Mouse (Mus musculus) forebrain, postnatal 0 days (tissue): Measurements from ENCODE around the gene Ppp1r2. TPM values are rescaled to one million over a fixed set of nuclear protein-coding genes. Genes with fewer than 3 reads are reported as not detected.

Experiments used
- ATAC-seq: fragments of 200-750 bp; cut with Nextera tagmentation; 2 replicates; pipeline ENCODE4 v1.8.0; 2017; ENCODE audit warnings: mild to moderate bottlenecking, moderate library complexity
- DNase-seq: peaks from one replicate; pipeline ENCODE4 v3.0.0-alpha.2; 2015
- H3K27ac ChIP-seq: fragments of 300-500 bp; sonication (generic); 2 replicates; pipeline ENCODE4 v1.5.1; 2014; ENCODE audit warnings: low read depth, mild to moderate bottlenecking, antibody characterized with exemption, low read length, moderate library complexity, mixed read lengths
- H3K27me3 ChIP-seq: fragments of 300-500 bp; sonication (generic); 2 replicates; pipeline ENCODE4 v1.6.1; 2014; ENCODE audit warnings: mild to moderate bottlenecking, low read length, mixed read lengths; ENCODE audit not compliant: insufficient read depth
- H3K36me3 ChIP-seq: fragments of 300-500 bp; sonication (generic); 2 replicates; pipeline ENCODE4 v1.6.1; 2014; ENCODE audit warnings: mild to moderate bottlenecking, moderate library complexity; ENCODE audit not compliant: insufficient read depth
- H3K4me1 ChIP-seq: fragments of 300-500 bp; sonication (generic); 2 replicates; pipeline ENCODE4 v1.6.1; 2014; ENCODE audit warnings: antibody characterized with exemption; ENCODE audit not compliant: insufficient read depth
- H3K4me2 ChIP-seq: fragments of 300-500 bp; sonication (generic); 2 replicates; pipeline ENCODE4 v1.6.1; 2014; ENCODE audit warnings: low read depth, mild to moderate bottlenecking, moderate library complexity
- H3K4me3 ChIP-seq: fragments of 300-500 bp; sonication (generic); 2 replicates; pipeline ENCODE4 v1.5.1; 2014; ENCODE audit warnings: low read depth, low read length, mixed read lengths
- H3K9ac ChIP-seq: fragments of 300-500 bp; sonication (generic); 2 replicates; pipeline ENCODE4 v1.6.1; 2014; ENCODE audit warnings: mild to moderate bottlenecking
- H3K9me3 ChIP-seq: fragments of 300-500 bp; sonication (generic); 2 replicates; pipeline ENCODE4 v1.6.1; 2016; ENCODE audit warnings: low read length
- CTCF ChIP-seq: sonication (generic); IDR thresholded peaks from 2 replicates; pipeline ENCODE4 v1.5.1; 2016; ENCODE audit warnings: antibody characterized with exemption, control low read depth, low read depth
- WGBS: fragments of 180-500 bp; shearing (Covaris S2); extraction: QIAGEN DNeasy Blood & Tissue Kit; methylation state at CpG from one replicate; pipeline ENCODE4 v1.1.7; 2014; 5-methylcytosine and 5-hydroxymethylcytosine counted together
- polyA plus RNA-seq: library from polyadenylated mRNA; unstranded; fragments of >200 nt; fragmentation: Nextera tagmentation; extraction: Ambion mirVana; gene quantifications from 2 replicates; pipeline ENCODE4 v1.2.1, GENCODE M21; 2015
- total RNA-seq: library from RNA; depleted of rRNA; stranded (reverse); fragments of >200 nt; gene quantifications from 2 replicates; pipeline ENCODE4 v1.2.3, GENCODE M21; 2014

The Ppp1r2 gene
- total and polyA plus RNA-seq, 2 experiments from 2014 or later, result 75.5 to 101 TPM

DNA sequence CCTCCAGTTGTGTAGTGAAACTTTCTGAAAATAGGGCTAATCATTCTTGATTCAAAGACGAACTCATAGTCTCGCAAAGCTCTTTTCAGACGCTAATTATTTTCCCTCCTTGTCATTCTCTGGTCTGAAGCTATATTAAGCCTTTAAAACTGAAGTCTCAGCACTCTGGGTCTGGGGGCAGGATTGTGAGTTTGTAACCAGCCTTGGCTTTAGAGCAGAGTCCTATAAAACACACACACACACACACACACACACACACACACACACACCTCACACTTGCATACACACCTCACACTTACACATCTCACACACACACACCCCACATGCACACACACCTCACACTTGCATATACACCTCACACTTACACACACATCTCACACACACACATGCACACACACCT, 40.7 kb downstream of the Ppp1r2 start:
- no peak; the same call in 1 of the 2 replicates for ATAC-seq
- no peak for TF ChIP-seq CTCF
- H3K4me1 ChIP-seq, result no peaks in the 10 kb centered on the region
- no peaks in the 10 kb centered on the region for H3K27me3 ChIP-seq
- H3K4me2 ChIP-seq, result peak overlapping the region; percentile 32; the same call in 1 of the 2 replicates
- DNase-seq, result no peak
- no peaks in the 10 kb centered on the region for H3K36me3 ChIP-seq
- no peak overlapping the region for H3K9ac ChIP-seq
- H3K4me3 ChIP-seq, result no peak overlapping the region
- no peaks in the 10 kb centered on the region for H3K9me3 ChIP-seq
- no peak overlapping the region for H3K27ac ChIP-seq
- WGBS, result 11% methylated on average over 3 of the region's 3 CpGs

GRCm38 (mm10) chr16:31233541-31234339, 41.3 kb downstream of the Ppp1r2 start:
- Histone ChIP-seq H3K4me3 (no peak overlapping the region), H3K4me1 (no peaks in the 10 kb centered on the region), H3K27ac (no peak overlapping the region), H3K9me3 (no peaks in the 10 kb centered on the region), H3K9ac (no peak overlapping the region), H3K36me3 (no peaks in the 10 kb centered on the region), H3K27me3 (no peaks in the 10 kb centered on the region), H3K4me2 (peak overlapping the region; percentile 32)
- ATAC-seq (peak; percentile 51; the same call in 1 of the 2 replicates), DNase-seq (peak; percentile 28)
- WGBS, result 28% methylated on average over 20 of the region's 20 CpGs
- TF ChIP-seq CTCF, result no peak

DNA sequence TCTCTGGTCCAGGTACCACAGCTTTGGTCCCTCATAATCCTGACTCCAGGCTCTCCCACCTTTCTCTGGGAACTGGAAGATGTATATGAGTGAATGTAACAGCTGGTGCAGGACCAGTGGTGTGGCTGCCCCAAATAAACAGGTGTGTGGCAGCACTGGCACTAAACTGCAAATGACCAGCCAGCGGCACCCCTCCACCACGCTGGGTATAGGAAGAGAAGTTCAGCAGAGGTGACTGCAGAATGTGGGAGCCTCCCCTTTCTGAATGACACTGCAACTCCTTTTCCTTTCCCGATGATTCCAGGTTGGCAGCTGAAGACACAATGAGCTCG, 41.9 kb downstream of the Ppp1r2 start:
- H3K4me2 ChIP-seq, result peak overlapping the region; percentile 32
- TF ChIP-seq CTCF, result no peak
- H3K4me3 ChIP-seq, result no peak overlapping the region

GRCm38 (mm10) chr16:31232491-31233166, 42.4 kb downstream of the Ppp1r2 start:
- Histone ChIP-seq H3K9ac (no peak overlapping the region), H3K27me3 (no peaks in the 10 kb centered on the region), H3K4me1 (no peaks in the 10 kb centered on the region), H3K36me3 (no peaks in the 10 kb centered on the region), H3K4me2 (no peak overlapping the region), H3K27ac (no peak overlapping the region), H3K9me3 (no peaks in the 10 kb centered on the region), H3K4me3 (no peak overlapping the region)
- whole genome bisulfite sequencing, result 75% methylated on average over 5 of the region's 5 CpGs
- ATAC-seq (no peak), DNase-seq (no peak)
- TF ChIP-seq CTCF, result no peak

More for the DNA sequence above, 41.9 kb downstream of the Ppp1r2 start:
- ATAC-seq (no peak), DNase-seq (no peak)
- Histone ChIP-seq H3K9me3 (no peaks in the 10 kb centered on the region), H3K36me3 (no peaks in the 10 kb centered on the region), H3K27ac (no peak overlapping the region), H3K9ac (no peak overlapping the region), H3K4me1 (no peaks in the 10 kb centered on the region), H3K27me3 (no peaks in the 10 kb centered on the region)
- WGBS, result 55% methylated on average over 4 of the region's 4 CpGs

- Histone ChIP-seq H3K27ac (no peak overlapping the region), H3K27me3 (no peaks in the 10 kb centered on the region), H3K4me1 (no peaks in the 10 kb centered on the region), H3K36me3 (no peaks in the 10 kb centered on the region), H3K9ac (no peak overlapping the region), H3K4me2 (no peak overlapping the region), H3K9me3 (no peaks in the 10 kb centered on the region), H3K4me3 (no peak overlapping the region)
- TF ChIP-seq CTCF, result no peak
- ATAC-seq (no peak), DNase-seq (no peak)
- 77% methylated on average over 5 of the region's 5 CpGs for WGBS
Measured at GRCm38 (mm10) chr16:31231591-31231990, 43.5 kb downstream of the Ppp1r2 start.

GRCm38 (mm10) chr16:31227746-31228145, 47.3 kb downstream of the Ppp1r2 start:
- whole genome bisulfite sequencing, result 98% methylated on average over 1 of the region's 1 CpGs
- no peak for DNase-seq

DNA sequence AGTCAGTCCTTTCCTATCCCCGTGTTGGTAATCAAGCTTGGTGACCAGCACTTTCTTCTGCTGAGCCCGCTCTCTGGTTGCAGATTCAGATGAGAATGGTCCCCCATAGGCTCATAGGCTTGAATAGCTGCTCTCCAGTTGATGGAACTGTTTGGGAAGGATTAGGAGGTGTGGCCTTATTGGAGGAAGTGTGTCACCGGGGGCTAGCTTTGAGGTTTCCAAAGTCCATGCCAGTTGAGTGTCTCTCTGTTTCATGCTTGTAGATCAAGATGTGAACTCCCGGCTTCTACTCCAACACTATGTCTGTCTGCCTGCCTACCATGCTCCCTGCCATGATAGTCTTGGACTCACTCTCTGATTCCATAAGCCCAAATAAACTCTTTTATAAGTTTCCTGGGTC, 59.8 kb downstream of the Ppp1r2 start:
- 94% methylated on average over 4 of the region's 4 CpGs for WGBS
- H3K27ac ChIP-seq, result no peak overlapping the region
- DNase-seq (no peak), ATAC-seq (no peak)
- H3K27me3 ChIP-seq, result no peaks in the 10 kb centered on the region
- H3K9me3 ChIP-seq, result no peaks in the 10 kb centered on the region
- H3K4me1 ChIP-seq, result no peaks in the 10 kb centered on the region
- TF ChIP-seq CTCF, result no peak
- H3K9ac ChIP-seq, result no peak overlapping the region
- no peak overlapping the region for H3K4me3 ChIP-seq
- H3K4me2 ChIP-seq, result no peak overlapping the region
- H3K36me3 ChIP-seq, result no peaks in the 10 kb centered on the region

More at GRCm38 (mm10) chr16:31227746-31228145, 47.3 kb downstream of the Ppp1r2 start:
- Histone ChIP-seq H3K4me1 (no peaks in the 10 kb centered on the region), H3K27ac (no peak overlapping the region), H3K9me3 (no peaks in the 10 kb centered on the region), H3K4me2 (no peak overlapping the region), H3K9ac (no peak overlapping the region), H3K4me3 (no peak overlapping the region), H3K36me3 (no peaks in the 10 kb centered on the region), H3K27me3 (no peaks in the 10 kb centered on the region)
- no peak for ATAC-seq
- TF ChIP-seq CTCF, result no peak
